8 mouse cellular contexts compared by ENCODE assay signal in the genomic region with DNA sequence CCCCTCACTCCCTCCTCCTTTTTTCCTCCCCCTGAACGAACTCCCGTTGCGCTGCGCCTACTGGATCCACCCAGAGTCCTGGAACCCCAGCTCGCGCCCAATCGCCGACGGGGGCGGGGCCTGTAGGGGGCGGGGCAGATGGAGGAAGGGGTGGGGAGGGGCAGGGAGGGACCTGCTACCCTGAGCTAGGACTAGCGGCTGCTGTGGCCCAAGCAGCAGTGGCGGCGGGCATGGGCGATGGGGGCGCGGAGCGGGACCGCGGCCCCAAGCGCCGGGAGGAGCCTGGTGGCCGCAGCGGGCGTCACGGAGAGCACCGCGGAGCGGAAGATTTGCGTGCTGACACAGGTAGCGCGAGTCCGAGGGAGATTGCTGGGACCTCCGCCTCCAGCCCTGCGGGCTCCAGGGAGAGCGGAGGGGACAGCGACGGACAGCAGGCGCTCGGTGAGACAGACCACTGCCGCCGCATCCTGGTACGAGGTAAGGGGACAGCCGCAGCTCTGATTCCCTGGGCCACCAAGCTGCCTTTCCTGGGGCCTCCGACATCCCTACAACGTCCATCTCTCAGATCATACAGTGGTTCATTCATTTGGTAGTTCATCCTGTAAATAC. TPM values are rescaled to one million over a fixed set of nuclear protein-coding genes. Genes with fewer than 3 reads are reported as not detected.
DNase-seq lines count a peak whose midpoint lies in the region; ATAC-seq lines count a peak whose summit lies in the region.

Gene Vax2 (plus strand): TSS at position 198 of the 609 bp plus-strand sequence.

- H3K27ac ChIP-seq in forebrain, embryonic 12.5 days = no peak within 1 kb of the TSS
- no peak within 1 kb of the TSS for H3K27ac ChIP-seq in limb, embryonic 12.5 days
- no peak within 1 kb of the TSS for H3K27ac ChIP-seq in midbrain, embryonic 12.5 days (replicated peaks)

- H3K9me3 ChIP-seq in forebrain, embryonic 12.5 days = no peaks in the 10 kb centered on the region
- no peaks in the 10 kb centered on the region for H3K9me3 ChIP-seq in limb, embryonic 12.5 days
- no peaks in the 10 kb centered on the region for H3K9me3 ChIP-seq in midbrain, embryonic 12.5 days

- H3K36me3 ChIP-seq in forebrain, embryonic 12.5 days (replicated peaks) = no peaks in the 10 kb centered on the region
- H3K36me3 ChIP-seq in limb, embryonic 12.5 days = no peaks in the 10 kb centered on the region
- no peaks in the 10 kb centered on the region for H3K36me3 ChIP-seq in midbrain, embryonic 12.5 days

- peaks cover 20% of the 10 kb centered on the region for H3K4me1 ChIP-seq in forebrain, embryonic 12.5 days
- peaks cover 44% of the 10 kb centered on the region for H3K4me1 ChIP-seq in limb, embryonic 12.5 days (replicated peaks)
- peaks cover 21% of the 10 kb centered on the region for H3K4me1 ChIP-seq in midbrain, embryonic 12.5 days

- peak; percentile 90 for ATAC-seq in forebrain, embryonic 12.5 days (ENCODE audit: low FRiP score)
- ATAC-seq in limb, embryonic 12.5 days (ENCODE audit: insufficient number of reproducible peaks, insufficient read depth, low FRiP score, low TSS enrichment, low read depth) = peak; percentile 79
- ATAC-seq in midbrain, embryonic 12.5 days (ENCODE audit: low FRiP score, low read depth) = peak; percentile 92

- under 1% methylated on average over 46 of the region's 46 CpGs for WGBS in forebrain, embryonic 12.5 days
- WGBS in limb, embryonic 12.5 days = under 1% methylated on average over 46 of the region's 46 CpGs
- WGBS in midbrain, embryonic 12.5 days = under 1% methylated on average over 41 of the region's 46 CpGs

- H3K4me2 ChIP-seq in forebrain, embryonic 12.5 days = peak within 1 kb of the TSS; percentile 83
- H3K4me2 ChIP-seq in limb, embryonic 12.5 days = peak within 1 kb of the TSS; percentile 79
- H3K4me2 ChIP-seq in midbrain, embryonic 12.5 days (replicated peaks) = peak within 1 kb of the TSS; percentile 76

- DNase-seq in B cell, adult 2 months = peak; percentile 48 to 49
- peak; percentile 67 to 75 for DNase-seq in adrenal gland, adult 18-20 months (ENCODE audit: low spot score in 2 of 2)
- peak; percentile 74 for DNase-seq in heart, postnatal 4 days
- DNase-seq in thymus, postnatal 25 days = peak; percentile 61
- DNase-seq in layer of hippocampus, postnatal 25 days (ENCODE audit: extremely low spot score in 1 of 2, low spot score in 1 of 2) = no peak

- peak within 1 kb of the TSS; percentile 48 for H3K4me3 ChIP-seq in forebrain, embryonic 12.5 days (replicated peaks)
- H3K4me3 ChIP-seq in limb, embryonic 12.5 days (replicated peaks) = peak within 1 kb of the TSS; percentile 47
- peak within 1 kb of the TSS; percentile 46 for H3K4me3 ChIP-seq in midbrain, embryonic 12.5 days

- peak within 1 kb of the TSS; percentile 40; the same call in 1 of the 2 replicates for H3K9ac ChIP-seq in forebrain, embryonic 12.5 days
- peak within 1 kb of the TSS; percentile 31; the same call in 1 of the 2 replicates for H3K9ac ChIP-seq in limb, embryonic 12.5 days (replicated peaks)
- H3K9ac ChIP-seq in midbrain, embryonic 12.5 days (replicated peaks) = peak within 1 kb of the TSS; percentile 44

- peaks cover 100% of the 10 kb centered on the region for H3K27me3 ChIP-seq in forebrain, embryonic 12.5 days
- peaks cover 100% of the 10 kb centered on the region for H3K27me3 ChIP-seq in limb, embryonic 12.5 days
- H3K27me3 ChIP-seq in midbrain, embryonic 12.5 days = peaks cover 100% of the 10 kb centered on the region

RNA-seq across cellular contexts. Expression of gene Vax2, which starts in this region (rescaled TPM):
- total RNA-seq in adrenal gland, adult 18-20 months (2021) = not detected
- polyA plus RNA-seq in forebrain, embryonic 12.5 days (2016; fragmentation: Nextera tagmentation; extraction: Ambion mirVana) = 0.63 and 1.3 TPM in 2 replicates
- not detected for total RNA-seq in heart, postnatal 4 days (2021)
- 0.76 and 1.1 TPM in 2 replicates for polyA plus RNA-seq in limb, embryonic 12.5 days (2016; fragmentation: Nextera tagmentation; extraction: Ambion mirVana)
- polyA plus RNA-seq in midbrain, embryonic 12.5 days (2016; fragmentation: Nextera tagmentation; extraction: Ambion mirVana) = 0.42 and 0.68 TPM in 2 replicates
- not detected for total RNA-seq in layer of hippocampus, postnatal 25 days (2021)

Comparison
In these comparisons a context has a peak if more than half of its experiments do, and no peak if none do; other contexts are left out.
1. Peak in DNase-seq in adrenal gland, adult 18-20 months; RNA of the gene not detected or under 1 TPM.
2. Peak in DNase-seq in heart, postnatal 4 days; RNA of the gene not detected or under 1 TPM.
3. Peak in ATAC-seq, H3K4me3 ChIP-seq, H3K9ac ChIP-seq and H3K4me2 ChIP-seq in midbrain, embryonic 12.5 days; RNA of the gene not detected or under 1 TPM.
4. DNase-seq: peak in B cell, adult 2 months (2 of 2) and thymus, postnatal 25 days (single experiment); none in layer of hippocampus, postnatal 25 days (0 of 2).
5. Peak in every context shown above with its lines, with median percentiles within 50 percentile points of each other: ATAC-seq, H3K4me2 ChIP-seq, H3K4me3 ChIP-seq and H3K9ac ChIP-seq.